ENCODE assay signal across 11 mouse cellular contexts in genomic region chr19:5422267-5422666, GRCm38 (mm10). TPM values are rescaled to one million over a fixed set of nuclear protein-coding genes. Genes with fewer than 3 reads are reported as not detected.
A peak's percentile ranks its signal among the peaks of the same experiment; 100 is the strongest.
DNase-seq lines count a peak whose midpoint lies in the region.
"Had no signal": no experiment of that assay in that cellular context is flagged by ENCODE, and none has a peak within 500 bp of the region (broad histone marks: within the 10 kb centered on the region; RNA-seq: fewer than 3 reads in every experiment).

No protein-coding gene starts in this region.

- intact Hi-C loops in left cerebral cortex, postnatal 10 days (cut with DNase I) = no loop called here

- peak; percentile 53 for DNase-seq in gastrocnemius, postnatal 25 days
- no peak for DNase-seq in gastrocnemius, postnatal 10 days
- DNase-seq in layer of hippocampus, adult 9-11 months = peak; percentile 39
- no peak for DNase-seq in layer of hippocampus, postnatal 36 days
- DNase-seq in brain, adult 2 months (ENCODE audit: low read depth, low spot score) = peak; percentile 39
- peak; percentile 72 for DNase-seq in cerebellum, adult 9-11 months
- no peak for DNase-seq in left cerebral cortex, postnatal 10 days (ENCODE audit: extremely low spot score in 1 of 2, low spot score in 2 of 2)
- DNase-seq: adrenal gland, postnatal 36 days; heart, adult 18-20 months; right cerebral cortex, postnatal 4 days had no signal

RNA-seq across cellular contexts. Expression of gene Drap1, which starts 2.5 kb away (rescaled TPM):
- 100 to 1,000 TPM; 473 to 502 TPM for total RNA-seq in gastrocnemius, postnatal 25 days (2021)
- total RNA-seq in gastrocnemius, postnatal 10 days (2021) = 100 to 1,000 TPM; 513 to 561 TPM
- total RNA-seq in layer of hippocampus, postnatal 36 days (2021) = 100 to 1,000 TPM; 291 to 298 TPM
- total RNA-seq in left cerebral cortex, postnatal 10 days (2021) = 100 to 1,000 TPM; 188 to 190 TPM

RNA-seq across cellular contexts. Expression of gene AI837181, which starts 2.7 kb away (rescaled TPM):
- 10 to 100 TPM; 32.1 to 33.5 TPM for total RNA-seq in gastrocnemius, postnatal 25 days (2021)
- 10 to 100 TPM; 47.8 to 50.5 TPM for total RNA-seq in gastrocnemius, postnatal 10 days (2021)
- 10 to 100 TPM; 66.4 to 69.8 TPM for total RNA-seq in layer of hippocampus, postnatal 36 days (2021)
- 10 to 100 TPM; 60.0 to 65.6 TPM for total RNA-seq in left cerebral cortex, postnatal 10 days (2021)

RNA-seq across cellular contexts. Expression of gene Tsga10ip, which starts 19.9 kb away (rescaled TPM):
- total RNA-seq in gastrocnemius, postnatal 25 days (2021) = 1 to 10 TPM in 1 of 2 experiments, not detected in 1; 1.2 TPM
- total RNA-seq in gastrocnemius, postnatal 10 days (2021) = under 1 TPM in 1 of 2 experiments, not detected in 1; 0.23 TPM
- not detected for total RNA-seq in layer of hippocampus, postnatal 36 days (2021)
- total RNA-seq in left cerebral cortex, postnatal 10 days (2021) = not detected
- total RNA-seq: adrenal gland, postnatal 36 days had no signal

RNA-seq across cellular contexts. Expression of gene Fosl1, which starts 25.1 kb away (rescaled TPM):
- total RNA-seq in gastrocnemius, postnatal 25 days (2021) = not detected
- total RNA-seq in gastrocnemius, postnatal 10 days (2021) = not detected
- total RNA-seq in layer of hippocampus, postnatal 36 days (2021) = not detected
- total RNA-seq in left cerebral cortex, postnatal 10 days (2021) = not detected
- total RNA-seq: heart, adult 18-20 months; layer of hippocampus, adult 18-20 months had no signal

RNA-seq across cellular contexts. Expression of gene Sart1, which starts 33.8 kb away (rescaled TPM):
- total RNA-seq in gastrocnemius, postnatal 25 days (2021) = 10 to 100 TPM; 29.0 to 36.5 TPM
- 10 to 100 TPM; 39.8 to 45.4 TPM for total RNA-seq in gastrocnemius, postnatal 10 days (2021)
- total RNA-seq in layer of hippocampus, postnatal 36 days (2021) = 100 to 1,000 TPM in 1 of 2 experiments, 10 to 100 TPM in 1; 97.9 to 104 TPM
- 10 to 100 TPM; 80.1 to 97.5 TPM for total RNA-seq in left cerebral cortex, postnatal 10 days (2021)

Comparison
In these comparisons a context has a peak if more than half of its experiments do, and no peak if none do; other contexts are left out.
1. DNase-seq: peak in gastrocnemius, postnatal 25 days (single experiment), layer of hippocampus, adult 9-11 months (single experiment), brain, adult 2 months (single experiment) and cerebellum, adult 9-11 months (single experiment); none in gastrocnemius, postnatal 10 days (single experiment), layer of hippocampus, postnatal 36 days (0 of 2) and left cerebral cortex, postnatal 10 days (0 of 2).